Mouse (Mus musculus): ENCODE data around the gene Diras2.
A peak's percentile ranks its signal among the peaks of the same experiment; 100 is the strongest.
"Not testable (repeated sequence)": the region's sequence is repeated elsewhere in the genome, so short reads cannot be mapped to it uniquely, and the experiment has no call there.

Gene Diras2

DNA sequence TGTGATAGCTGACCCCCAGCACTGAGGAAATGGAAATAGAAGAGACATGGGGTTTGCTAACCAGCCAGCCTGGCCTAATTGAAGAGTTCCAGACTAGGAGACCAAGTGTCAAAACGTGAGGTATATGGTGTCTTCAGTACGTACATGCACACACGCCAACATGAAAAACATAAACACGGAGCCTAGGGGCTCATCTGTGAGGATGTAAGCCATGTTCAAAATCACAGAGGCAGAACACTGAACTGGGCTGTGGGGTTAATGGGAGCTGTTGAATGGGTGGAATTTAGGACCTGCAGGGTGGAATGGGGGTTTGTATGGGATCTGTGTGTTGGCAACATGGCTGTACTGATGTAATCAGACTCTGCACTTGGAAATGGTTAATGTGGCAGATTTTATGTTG is 14.5 kb downstream of the Diras2 start:
- no peak for DNase-seq

DNA sequence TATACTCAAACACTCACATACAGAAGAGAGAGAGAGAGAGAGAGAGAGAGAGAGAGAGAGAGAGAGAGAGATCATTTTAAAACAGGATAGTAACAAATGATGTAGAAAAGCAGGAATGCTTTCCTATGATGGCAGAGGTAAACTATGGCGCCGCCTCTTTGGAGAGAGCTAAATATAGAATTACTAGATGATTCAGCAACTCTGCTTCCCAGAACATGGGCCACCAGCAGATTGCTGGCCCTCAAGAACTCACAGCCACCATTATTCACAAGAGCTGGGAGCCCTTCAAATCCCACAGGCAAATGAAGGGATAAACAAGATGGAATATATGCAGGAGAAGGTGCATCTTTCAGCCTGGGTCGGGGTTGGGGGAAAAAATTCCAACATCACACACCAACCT is 15.0 kb downstream of the Diras2 start:
- no peak for DNase-seq

- no peak for DNase-seq
Measured at GRCm38 (mm10) chr13:52513554-52513953, 17.5 kb downstream of the Diras2 start.

- DNase-seq: no peak
Measured at GRCm38 (mm10) chr13:52512356-52512755, 18.7 kb downstream of the Diras2 start.

DNA sequence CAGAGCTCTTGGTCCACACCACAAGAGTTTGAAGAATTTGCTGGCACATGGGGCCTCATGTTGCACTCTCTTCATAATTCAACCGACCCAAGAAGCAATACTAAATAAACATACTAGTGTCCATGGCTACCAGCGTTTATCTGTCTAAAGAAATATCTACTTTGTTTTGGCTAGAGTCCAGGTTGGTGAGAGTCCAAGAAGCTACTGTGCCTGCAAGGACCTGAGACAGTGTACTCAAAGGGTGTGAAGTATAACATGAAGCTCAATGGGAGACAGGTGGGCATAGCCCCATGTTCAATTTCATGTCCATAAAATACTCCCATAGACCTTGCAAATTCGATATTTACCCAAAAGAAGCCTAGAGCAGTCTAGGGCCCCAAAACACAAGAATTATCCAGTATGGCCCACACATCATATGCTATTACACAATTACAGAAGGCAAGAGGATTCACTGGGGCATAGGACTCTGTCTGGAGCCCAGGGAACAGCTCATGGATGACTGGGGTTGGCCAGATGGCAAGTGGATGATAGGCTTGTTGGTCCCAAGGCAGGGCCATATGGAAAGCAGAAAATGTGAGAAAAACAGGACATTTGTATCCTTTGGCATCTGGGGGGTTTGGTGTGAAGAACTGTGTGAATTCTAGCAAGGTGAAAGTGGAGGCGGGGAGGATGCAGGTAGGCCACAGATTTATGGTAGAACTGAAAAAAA is 20.8 kb downstream of the Diras2 start:
- no peak for DNase-seq

- DNase-seq: no peak
Measured at GRCm38 (mm10) chr13:52507460-52508293, 23.4 kb downstream of the Diras2 start.

DNA sequence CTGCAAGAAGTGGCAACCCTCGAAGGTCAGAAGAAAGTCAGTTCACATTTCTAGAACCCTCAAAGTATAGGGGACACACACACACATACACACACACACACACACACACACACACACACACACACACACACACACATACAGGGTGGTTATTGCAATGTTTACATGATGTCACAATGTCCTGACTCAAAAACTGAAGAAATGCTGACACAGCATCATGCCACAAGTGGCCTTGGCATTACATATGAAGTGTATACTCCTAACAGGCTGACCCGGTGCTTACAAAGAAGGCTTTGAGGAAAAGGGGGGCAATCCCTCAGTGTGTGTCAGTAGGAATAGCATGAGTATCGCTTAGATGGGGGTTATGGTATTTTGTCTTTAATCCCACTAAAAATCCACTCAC is 24.3 kb downstream of the Diras2 start:
- not testable (repeated sequence) for DNase-seq

- DNase-seq: not testable (repeated sequence)
Measured at GRCm38 (mm10) chr13:52505683-52506285, 25.3 kb downstream of the Diras2 start.

GRCm38 (mm10) chr13:52501686-52502085 is 29.4 kb downstream of the Diras2 start:
- no peak for DNase-seq

- DNase-seq: no peak
Measured at GRCm38 (mm10) chr13:52497029-52497550, 34.0 kb downstream of the Diras2 start.

GRCm38 (mm10) chr13:52488821-52489220 is 42.3 kb downstream of the Diras2 start:
- no peak for DNase-seq

DNA sequence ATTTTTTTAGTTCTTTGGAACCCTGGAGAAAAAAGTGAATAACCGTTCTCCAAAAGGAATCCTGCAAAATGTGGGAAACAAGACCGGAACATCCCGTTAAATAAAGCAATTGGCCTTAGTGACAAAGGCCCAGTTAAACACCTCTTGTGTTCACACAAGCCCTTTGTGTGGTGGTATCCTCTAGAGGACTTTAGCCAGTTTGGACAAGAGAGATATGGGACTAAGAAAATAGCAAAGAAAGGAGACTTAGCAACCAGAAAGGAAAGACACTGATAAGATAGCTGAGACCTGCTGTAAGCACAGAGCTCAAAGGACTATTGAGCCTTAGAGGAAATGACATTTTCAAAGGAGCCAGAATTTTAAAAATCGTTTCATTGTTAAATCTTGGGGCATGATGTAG is 47.0 kb downstream of the Diras2 start:
- DNase-seq: no peak

DNA sequence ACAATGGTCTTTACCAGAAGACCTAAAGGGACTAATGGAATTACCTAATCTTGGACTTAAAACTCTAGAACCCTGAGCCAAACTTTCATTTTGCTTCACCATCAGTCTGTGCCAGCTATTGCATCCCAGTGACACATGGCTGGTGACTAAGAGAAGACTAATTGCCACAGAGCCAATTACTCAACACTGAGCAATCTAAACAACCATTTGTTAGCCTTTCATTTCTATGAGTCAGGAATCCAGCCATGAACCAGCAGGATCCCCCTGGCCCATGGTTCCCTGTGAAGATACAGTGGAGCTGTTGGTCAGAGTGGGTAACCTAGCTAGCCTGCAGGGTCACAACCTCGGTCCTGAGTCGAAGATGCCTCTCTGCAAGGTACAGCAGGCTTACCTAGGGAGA is 49.3 kb downstream of the Diras2 start:
- DNase-seq: no peak

DNA sequence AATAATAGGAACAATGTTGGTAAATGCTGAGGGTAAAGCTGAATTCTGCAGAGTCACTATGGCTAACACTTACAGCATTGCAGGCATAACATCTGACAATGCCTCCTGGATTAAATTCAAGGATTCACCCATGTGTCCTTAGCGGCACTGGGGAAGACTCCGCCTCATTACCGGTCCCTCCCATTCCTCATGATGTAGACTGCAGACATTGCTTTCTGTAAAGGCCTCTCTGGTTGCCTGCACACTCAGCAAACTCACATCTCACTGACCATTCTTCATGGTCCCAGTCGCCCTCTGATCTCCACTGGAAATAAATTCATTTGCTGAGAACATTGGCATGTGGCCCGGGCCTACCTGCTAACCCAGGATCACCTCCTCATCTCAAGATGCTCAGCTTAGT is 51.9 kb downstream of the Diras2 start:
- DNase-seq: no peak

GRCm38 (mm10) chr13:52476998-52477601 is 54.0 kb downstream of the Diras2 start:
- no peak for DNase-seq

DNA sequence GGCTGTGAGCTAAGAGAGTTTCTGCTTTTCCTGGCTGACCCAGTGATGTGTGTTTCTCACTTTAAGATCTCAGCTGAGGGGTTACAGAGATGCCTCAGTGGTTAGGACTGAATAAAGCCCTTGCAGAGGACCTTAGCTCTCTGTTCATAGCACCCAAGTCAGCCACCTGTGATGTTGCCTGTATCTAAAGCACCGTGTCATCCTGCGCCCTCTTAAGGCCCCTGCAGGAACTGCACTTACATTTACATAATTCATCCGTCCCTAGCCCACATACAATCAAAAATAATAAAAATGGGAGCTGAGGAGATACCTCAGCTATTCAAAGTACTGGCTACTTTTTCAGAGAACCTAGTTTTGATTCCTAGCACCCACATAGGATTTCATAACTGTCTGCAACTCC is 54.9 kb downstream of the Diras2 start:
- DNase-seq: peak; percentile 6

DNA sequence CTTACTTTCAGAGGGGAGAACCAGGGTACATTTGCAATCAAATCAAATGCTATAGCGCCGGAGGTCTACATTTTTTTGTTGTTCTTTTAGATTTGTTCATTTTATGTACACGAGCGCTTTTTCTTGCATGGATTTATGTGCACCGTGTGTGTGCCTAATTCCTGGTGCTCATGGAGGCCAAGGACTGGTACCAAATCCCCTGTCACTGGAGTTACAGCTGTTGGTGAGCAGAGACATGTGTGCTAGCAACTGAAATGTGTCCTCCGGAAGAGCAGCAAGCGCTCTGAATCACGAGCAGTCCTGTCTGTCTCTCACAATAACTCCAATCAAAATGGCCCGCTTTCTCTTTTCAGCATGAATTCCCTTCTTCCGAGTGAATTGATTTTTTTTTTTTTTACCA is 55.8 kb downstream of the Diras2 start:
- no peak for DNase-seq

DNA sequence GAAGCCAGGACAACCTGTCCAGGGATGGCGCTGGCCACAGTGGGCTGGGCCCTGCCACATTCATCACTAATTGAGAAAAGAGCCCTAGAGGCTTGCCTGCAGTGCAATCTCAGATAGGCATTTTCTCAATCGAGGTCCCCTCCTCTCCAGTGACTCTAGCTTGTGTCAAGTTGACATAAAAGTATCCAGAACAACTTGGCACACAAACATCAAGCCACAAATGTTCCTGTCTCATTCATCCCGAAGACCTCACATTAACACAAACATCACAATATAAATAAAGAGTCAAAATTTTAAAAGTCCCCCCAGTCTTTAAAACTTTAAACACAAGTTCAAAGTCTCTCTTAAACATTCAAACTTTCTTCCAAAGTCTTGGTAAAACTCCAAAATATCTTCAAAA is 56.3 kb downstream of the Diras2 start:
- no peak for DNase-seq

DNA sequence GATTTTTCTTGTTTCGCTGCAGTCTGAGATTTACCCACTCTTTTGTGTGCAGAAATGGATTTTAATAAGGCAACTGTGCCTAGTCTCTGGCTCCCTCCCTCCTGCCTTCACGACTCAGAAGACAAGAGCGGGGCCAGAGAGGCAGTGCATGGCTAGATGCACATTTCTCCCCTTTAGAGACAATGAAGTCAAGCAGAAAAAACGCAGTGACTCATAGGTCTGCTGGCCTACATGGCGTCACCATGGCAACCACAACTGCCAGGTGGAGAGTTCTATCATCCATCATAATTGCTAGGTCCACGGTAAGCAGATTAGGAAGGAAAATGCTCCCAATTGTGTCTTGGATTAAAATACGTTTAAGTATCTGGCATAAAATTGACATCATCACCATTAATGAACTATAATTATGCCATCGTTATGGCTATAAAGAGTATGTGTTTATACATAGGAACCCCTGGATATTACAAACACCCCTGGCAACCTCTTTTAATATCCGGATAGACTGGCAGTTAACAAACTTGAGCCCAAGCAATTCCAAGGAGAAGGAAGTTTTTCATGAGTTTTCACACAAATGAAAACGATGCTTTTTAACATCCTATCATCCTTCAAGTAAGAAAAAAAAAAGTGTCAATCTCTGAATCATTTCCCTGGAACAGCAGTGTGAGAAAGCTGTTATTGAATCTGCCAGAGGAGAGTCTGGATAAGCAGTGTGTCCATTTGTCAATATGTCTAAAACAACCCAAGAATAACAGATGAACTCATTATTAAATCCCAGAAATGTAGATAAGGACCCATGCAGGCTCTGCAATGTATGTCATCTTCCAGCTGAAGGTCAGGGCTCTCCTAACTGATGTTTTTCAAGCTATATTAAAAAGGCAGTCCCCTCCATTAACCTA is 61.0 kb downstream of the Diras2 start:
- no peak for DNase-seq

DNA sequence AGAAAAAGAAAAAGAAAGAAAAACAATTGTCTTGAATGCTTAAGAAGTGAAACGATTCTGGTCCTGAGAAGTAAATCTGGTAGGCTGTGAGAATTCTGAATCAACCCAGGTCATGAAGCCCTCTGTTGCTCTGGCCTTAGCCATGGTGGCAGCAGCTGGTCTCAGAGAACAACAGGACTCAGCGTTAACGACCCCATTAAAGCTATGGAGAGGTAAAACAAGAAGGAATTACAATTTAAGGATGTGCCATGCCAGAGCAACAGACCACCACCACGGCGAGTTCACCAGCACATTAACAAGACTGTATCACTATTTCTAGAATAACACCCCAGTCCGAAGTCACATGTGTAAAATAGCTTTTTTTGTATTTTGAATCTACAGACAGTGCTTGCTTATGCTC is 65.9 kb downstream of the Diras2 start:
- no peak for DNase-seq

DNA sequence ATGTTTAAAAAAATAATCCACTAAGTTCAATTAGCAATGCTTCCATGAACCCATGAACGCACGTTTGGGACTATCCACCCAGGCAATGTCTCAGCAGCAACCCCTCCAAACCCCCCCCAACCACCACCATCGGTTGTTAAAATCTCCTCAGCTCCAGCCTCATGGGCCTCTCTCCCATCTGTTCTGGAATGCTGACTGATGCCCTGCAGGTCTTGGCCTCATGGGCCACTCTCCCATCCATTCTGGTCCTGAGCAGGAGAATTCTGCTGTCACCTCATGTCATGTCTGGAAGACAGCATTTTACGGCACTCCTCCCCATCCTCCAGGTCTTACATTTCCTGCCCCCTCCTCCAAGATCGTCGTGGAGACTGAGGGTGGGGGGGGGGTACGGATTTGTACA is 71.1 kb downstream of the Diras2 start:
- no peak for DNase-seq

DNA sequence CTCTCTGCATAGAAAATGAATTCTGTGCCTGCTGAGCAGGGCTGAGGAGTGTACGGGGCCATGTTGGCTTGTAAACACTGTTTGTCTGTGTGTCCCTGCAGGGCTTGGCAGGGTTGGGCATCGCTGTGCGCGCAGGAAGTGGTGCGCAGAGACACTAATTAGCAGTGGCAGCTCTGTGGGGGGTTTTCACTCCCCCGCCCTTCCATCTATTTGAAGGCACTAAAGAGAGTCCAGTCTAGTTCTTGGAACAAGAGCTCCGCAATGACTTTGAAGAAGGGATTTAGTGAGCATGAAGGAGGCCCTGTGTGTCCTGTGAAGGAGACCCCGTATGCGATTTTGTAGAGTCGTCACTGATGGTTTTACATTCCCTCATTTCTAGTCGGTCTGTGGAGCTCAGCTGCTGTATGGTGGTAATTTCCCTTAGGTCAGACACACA is 73.2 kb downstream of the Diras2 start:
- no peak for DNase-seq
